Mouse (Mus musculus): Measurements from ENCODE around the gene Ctnnd2. TPM values are rescaled to one million over a fixed set of nuclear protein-coding genes. Genes with fewer than 3 reads are reported as not detected.

The Ctnnd2 gene
- 0.23 and 0.49 TPM in 2 replicates for polyA plus RNA-seq (2015; fragmentation: Nextera tagmentation; extraction: Ambion mirVana)

DNA sequence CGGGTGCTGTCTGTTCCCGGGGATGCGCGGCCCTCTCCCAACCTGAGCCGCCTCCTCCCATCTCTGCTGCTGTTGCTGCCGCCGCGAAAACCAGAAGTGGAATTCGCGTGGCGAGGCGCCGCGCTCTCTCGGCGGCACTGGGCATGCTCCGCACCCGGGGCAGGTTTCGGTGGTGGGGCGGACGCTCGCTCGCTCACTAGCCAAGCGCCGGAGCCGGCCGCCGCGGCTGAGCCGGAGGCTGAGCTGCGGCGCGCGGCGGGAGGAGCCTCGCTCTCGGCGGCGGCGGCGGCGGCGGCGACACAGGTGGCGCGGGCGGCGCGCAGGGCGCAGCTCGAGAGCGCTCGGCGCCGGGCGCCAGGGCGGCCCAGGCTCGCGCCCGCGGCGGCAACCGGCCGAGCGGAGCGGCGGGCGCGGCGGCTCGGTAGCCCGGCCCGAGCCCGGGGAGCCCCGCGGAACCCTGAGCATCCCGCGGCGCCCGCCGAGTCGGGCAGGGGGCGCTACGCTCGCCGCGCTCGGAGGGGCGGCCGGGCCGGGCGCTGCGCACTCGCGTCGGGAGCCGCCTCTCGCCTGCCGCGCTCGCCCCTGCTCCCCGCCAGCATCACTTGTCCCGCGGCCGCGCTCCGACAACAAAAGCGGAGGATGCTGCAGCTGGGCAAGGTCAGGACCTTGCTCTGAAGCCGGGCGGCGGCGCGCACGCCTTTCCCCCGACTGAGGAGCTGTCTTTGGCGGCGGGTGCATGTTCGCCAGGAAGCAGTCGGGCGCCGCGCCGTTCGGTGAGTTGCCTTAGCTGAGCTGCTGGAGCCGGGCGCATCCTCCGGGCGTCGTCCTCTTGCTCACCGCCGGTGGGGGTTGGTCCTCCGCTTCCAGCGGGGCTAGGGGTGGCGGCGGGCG, at the start of gene Ctnnd2:
Gene Ctnnd2, plus strand, starts transcription at position 203 of the 891 bp plus-strand sequence.

All from spleen, postnatal 0 days (tissue).